Mouse (Mus musculus) neural tube, embryonic 10.5 days (tissue): ENCODE data around the gene Mark1.

Source experiments
- DNase-seq: peaks from one replicate; pipeline ENCODE4 v3.0.0-alpha.2; 2017; ENCODE audit warnings: low spot score; ENCODE audit errors: extremely low spot score

Gene Mark1

DNA sequence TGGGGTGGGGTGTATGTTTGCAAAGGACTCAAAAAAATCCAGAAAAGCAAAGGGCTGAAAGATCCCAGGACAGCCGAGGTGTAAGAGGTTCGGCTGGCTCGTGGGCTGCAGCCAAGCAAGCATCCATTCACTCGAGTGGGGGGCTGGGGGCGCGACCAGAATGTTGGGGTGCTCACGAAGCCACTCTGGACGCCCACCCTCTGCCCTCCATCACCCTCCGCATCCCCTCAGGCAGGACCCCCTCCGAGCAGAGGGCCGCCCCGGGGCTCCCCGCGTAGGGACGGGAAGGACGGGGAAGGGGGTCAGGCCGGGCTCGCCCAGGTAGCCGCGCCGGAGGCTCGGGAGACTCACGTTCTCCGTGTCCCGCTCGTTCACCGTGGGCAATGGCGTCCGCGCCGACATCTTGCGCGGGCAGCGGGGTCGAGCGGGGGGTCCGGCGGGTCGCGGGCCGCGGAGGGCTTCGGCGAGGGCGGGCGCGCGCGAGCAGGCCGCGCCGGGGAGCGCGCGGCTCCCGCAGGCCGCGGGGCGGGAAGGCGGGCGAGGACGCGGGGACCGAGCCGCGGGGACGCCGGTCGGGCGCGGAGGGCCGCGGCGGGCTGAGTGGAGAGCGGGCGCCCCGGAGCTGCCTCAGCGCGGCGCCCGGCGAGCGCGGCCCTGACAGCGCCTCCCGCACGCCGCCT is at the start of gene Mark1:
Gene Mark1, minus strand, starts transcription at position 500 of the 680 bp plus-strand sequence.
- peak; percentile 70 for DNase-seq

DNA sequence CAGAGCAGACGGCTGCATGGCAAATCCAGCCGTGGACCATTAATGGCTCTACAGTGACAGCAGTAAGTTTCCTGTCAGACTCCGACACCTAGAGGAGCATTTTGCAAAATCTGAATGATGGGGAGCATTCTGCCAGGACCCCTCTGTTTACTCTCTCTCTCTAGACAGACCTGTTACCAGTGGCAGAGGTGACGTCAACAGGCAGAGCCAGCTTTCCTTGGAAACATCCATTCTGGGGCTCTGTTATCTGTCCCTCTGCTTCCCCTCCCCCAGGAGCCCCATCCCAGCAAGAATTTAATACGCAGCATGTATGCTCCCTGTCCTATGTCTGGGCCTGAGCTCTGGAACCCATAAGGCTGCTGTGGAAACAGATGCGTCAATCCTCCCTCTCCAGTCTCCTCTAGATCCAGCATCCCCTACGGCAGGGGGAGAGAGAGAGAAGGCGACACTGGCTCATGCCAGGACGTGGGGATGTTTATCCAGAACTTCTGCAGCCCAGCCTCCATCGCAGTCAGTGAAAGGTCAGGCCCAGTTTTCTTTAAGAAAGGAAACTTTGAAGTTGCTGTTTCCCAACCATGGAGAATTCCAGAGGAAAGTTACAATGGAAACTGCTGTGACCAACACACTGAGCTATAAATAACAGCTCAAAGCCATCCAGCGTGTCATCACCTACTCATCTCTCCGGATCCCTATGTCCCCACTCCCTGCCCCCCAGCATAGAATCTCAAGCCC is 48.3 kb upstream of the Mark1 start:
- no peak for DNase-seq

DNA sequence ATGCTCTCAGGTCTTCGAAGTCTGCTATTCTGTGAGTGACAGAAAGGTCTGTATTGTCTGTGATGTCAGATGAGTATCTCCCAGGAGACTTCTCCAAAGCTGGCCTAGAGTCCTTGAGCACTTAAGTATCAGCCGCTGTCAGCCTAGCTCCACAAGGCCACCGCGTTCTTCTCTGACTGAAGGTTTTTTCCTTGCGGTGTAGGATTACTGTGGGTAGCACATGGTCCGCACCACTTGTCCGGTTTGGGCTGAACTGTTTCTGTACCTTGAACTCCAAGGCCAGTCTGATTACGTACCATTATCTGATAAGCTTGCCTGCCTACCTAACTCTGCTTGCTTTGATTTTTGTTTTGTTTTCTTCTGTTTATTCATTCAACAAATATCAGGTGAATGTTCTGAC is 47.1 kb upstream of the Mark1 start:
- no peak for DNase-seq

DNA sequence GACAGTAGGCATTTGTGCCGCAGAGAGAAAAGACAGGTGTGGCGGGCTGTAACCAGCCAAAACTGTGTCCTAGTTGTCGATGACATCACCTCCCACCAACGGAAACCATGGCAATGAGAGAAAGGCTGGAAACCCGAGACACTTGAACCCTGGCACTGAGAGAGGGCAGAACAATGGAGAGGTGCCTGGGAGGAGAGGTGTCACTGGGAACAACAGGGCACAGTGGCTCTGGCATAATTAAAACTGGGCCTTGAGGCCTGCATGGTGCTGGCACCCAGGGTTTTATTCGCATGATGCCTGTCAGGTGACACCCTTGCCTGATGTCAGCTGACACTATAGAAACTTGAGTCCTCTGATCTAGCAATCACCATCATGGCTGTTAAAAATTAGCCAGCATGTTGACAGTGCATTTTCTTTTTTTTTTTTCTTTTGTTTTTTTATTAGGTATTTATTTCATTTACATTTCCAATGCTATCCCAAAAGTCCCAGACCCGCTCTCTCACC is 38.9 kb upstream of the Mark1 start:
- DNase-seq, result no peak

DNA sequence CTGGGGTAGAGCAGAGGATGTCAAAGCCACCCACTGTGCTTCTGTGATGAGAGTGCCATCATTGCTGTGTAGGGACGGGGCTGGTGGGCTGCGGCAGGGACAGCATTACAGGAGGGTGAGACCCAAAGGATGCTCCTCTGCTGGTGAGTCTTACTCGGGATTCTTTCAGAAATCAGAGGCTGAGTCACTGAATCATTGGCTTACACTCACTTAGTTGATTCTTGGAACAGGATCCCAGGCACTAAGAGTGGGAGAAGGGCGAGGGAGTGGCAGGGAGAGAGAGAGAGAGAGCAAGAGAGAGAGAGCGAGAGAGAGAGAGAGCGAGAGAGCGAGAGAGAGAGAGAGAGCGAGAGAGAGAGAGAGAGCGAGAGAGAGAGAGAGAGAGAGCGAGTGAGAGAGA is 31.2 kb upstream of the Mark1 start:
- DNase-seq, result no peak

DNA sequence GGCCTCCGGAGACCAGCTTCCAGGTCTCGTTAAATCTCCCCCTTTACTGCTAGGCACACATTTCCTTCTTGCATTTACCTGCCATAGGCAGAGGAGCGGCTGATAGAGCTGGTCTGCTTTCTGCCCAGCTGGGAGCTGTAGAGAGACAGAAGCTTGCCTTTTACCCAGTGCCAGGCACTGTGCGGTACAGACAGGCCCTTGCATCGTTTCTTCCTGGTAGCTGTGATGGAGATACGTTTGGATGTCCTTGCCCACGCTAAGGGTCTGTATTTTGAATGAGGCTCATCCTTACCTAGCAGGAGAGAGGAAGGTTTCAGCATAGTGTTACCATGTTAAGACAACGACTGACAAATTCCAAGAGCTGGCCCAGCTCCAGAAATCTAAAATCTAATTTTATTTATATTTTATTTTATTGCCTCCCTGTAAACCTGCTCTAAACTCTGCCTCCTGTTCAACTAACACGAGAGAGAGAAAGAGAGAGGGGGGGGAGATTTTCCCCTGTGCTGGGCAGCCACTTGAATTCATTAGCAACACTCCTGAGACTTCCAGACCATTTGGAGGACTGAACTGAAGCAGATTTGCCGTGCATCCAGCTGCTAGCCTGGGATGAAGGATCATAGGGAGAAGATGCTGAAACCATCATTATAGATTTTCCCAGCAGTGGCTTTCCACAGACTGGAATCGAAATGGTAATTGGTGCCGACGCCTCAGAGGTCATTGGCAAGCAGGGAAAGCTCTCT is 21.2 kb upstream of the Mark1 start:
- no peak for DNase-seq

DNA sequence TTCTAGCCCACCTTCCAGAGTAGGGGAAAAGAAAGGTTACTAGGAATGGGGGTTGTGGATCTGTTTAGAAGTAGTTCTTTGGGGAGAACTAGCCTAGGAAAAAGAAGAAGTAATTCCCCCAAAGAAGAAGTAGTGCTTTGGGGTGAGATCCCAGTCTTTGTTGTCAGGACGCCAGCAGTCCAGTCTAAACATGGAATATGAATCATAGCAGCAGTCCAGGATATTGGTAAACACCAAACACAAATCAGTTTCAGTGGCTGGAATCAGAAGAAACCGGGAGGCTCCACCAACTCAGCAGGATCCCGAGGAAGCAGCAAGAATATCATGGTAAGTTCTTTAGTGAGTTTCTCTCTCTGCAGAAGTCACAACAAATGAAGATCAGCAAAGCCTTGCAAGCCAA is 13.2 kb upstream of the Mark1 start:
- no peak for DNase-seq

DNA sequence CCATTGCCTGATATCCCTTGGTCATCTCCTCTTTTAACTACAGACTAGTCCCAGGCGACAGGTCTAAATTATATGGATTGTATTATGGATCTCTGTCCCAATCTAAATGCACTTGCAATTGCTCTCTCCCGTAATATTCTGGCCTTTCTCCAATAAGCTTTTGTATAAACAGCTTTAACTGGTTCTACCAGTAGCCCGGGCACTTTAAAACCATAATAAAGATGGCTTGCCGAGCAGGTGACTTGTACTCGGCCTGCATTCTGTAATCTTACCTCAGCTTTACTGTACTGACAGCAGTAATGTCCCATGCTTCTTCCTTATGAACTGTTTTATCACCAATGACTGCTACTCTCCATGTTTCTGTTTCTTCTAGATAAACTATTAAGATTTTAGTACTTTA is 7.7 kb upstream of the Mark1 start:
- DNase-seq, result no peak

DNA sequence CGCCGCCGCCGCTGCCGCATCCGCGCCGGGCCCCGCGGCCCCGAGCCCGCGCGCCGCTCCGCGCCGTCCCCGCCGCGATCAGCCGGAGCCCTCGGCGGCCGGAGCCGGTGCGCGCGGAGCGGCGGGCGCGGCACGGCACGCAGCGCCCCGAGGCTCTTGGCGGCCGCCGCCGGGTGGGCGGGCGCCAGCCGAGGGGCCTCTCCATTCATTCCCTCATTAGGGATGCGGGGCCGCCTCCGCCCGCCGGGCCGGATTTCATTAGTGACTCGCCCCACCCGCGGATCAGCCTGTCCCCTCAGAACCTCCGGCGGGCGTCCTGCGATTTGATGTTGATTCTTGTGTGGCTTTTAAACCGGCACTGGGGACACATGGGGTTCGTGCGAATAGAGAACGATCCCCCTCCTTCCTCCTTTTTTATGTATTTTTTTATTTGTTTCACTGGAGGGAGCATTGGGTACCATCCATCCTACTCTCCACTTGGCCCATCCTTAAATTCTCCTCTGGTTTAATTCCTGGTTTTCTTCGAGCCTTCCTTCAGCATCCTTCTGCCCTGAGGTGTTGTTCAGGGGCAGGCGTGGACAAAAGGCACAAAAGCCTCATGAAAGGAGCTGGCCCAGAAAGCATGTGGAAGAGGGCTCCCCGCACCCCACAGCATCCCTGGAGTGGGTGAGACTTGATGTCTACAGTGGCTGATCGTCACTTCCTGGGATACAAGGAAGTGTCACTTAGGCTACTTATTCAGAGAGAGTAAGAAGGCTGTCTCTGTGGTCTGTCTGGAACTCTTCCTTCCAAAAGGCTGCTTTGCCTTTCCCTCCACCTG is 620 bp upstream of the Mark1 start:
- peak; percentile 70 for DNase-seq

DNA sequence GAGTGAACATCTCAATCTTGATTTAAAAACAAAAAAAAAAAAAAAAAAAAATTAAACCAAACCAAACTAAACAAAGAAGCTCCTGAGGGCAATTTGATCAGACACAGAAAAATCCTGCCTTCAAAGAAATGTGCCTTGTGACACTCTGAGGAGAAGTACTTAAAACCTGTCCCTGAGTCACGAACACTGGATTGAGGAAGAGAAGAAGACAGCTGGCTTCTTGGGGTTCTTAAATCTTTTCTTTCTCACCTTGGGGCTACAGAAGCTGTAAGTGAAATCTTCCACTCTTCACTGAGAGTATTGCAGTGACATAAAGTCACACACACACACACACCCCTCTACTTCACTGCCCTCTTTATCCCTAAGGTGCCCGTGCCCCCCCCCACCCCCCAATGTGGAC is 739 bp downstream of the Mark1 start:
- DNase-seq, result no peak

DNA sequence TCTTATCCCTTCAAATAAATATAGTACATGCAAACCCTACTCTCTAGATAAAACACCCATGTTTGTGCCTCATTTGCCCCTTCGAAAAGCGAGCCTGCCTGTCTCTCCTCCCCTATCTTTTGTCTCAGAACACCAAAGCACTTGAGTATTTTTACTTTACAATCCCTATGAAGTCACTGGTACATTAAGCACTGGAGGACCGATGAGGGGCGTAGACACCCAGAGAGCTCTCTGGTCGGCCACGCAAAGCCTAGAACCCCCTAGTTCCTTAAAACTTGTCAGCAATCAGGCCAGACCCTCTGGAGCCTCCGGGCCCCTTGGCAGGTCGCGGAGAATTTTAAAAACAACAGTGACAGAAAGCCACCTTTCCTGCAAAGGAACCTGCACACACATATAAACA is 1.2 kb downstream of the Mark1 start:
- DNase-seq, result no peak

DNA sequence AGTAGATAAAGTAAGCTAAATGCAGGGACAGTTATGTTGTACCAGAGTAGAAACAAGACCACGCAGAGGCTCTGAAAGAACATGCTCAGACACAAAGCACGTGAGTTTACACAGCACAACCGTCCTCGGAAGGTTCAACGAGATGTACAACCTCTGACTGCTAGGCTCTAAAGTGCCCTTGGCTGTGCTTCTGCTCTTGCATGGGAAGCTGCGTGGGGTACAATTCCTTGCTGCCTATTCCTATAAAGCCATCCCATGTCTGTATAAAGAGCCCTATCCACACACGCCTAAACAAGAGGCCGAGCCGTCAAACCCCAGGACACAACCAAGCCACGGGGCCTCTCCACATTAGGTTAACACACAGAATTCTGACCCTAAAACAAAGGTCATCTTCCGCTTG is 1.9 kb downstream of the Mark1 start:
- DNase-seq, result no peak

DNA sequence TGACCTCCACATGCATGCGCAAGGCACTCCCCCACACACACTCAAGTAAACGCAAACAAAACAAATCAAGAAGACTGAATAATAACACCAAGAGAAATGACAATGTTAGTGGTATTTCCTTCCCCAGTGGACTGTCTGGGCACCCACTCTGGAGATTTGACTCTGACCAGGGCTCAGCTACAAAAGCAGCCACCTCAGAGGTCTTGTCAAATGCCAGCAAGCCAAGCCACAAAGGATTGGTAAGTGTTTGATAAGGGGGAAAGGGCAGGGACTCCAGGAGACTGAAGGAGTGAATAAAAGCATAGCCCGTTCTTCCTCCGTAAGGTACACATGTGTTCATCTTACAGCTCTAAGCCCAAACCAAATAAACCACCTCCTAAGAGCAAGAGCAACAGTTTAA is 4.0 kb downstream of the Mark1 start:
- no peak for DNase-seq

DNA sequence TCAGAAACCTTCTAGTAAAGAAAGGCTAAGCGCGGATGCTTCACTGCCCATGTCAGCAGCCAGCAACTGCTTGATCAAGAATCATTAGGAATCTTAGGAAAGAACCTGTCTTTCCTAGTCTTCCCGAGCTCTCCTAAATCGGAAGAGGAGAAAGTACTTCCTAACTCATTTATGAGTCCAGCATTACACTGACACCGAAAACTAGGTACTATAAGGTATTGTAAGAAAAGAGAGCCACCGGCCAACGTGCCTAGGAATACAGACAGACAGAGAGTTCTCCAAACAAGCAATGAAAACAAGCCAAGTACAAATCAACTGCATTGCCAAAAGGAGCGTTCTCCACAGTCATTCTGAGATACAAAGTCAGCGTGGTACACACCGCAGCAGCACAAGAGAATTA is 8.2 kb downstream of the Mark1 start:
- no peak for DNase-seq

DNA sequence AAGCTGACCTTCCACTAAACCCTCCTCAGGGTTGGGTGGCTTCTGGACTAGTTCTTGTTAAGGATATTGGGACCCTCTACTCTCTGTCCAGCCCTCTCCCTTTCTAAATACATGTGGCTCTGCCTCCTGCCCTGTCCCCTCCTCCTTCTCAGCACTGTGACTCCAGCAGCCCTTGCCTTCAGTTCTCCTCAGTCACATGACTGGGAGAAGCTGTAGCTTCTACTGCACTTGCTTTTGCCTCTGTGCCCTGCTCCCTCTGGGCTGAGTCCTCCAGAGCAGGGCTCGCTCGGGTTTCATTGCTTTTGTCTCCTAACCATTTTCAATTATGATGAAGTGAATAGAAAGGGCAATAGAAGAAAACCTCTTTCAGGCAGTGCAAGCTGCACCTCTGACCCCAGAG is 12.6 kb downstream of the Mark1 start:
- DNase-seq, result no peak

DNA sequence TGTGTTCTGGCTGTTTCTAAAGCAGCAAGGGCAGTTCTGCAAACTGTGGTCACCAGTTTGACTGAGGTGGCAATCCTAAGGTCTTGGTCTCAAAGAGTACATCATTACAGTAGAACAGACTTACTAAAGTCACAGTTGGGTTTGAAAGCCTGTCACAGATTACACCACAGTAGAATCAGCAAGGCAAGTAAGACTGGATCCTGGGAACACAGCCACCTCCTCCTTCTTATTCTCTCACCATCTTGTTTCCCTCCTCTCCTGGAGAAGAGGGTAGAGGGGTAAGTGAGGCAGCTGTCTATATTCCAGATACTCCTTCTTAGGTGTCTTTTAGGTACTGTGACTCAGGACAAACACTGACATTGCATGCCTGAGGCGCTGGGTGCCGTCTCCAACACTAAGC is 14.6 kb downstream of the Mark1 start:
- DNase-seq, result no peak

DNA sequence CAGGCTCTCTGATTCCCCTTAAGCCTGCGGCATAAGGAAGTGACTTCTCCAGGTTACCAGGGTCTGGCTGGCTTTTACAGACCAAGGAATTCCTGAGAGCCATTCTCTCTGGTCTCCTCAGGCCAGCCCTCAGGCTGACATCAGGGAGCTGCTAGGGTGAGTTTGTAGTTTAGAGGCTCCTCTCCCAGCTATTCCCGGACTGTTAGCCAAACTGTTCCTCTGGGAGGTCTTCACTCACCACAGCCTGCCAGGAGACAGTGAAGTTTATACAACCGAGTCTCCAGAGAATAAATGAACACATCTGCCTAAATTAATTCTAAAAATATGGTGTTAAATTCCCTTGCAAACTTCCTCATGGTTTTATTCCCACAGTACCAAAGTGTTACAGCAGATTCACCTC is 15.6 kb downstream of the Mark1 start:
- DNase-seq, result no peak

DNA sequence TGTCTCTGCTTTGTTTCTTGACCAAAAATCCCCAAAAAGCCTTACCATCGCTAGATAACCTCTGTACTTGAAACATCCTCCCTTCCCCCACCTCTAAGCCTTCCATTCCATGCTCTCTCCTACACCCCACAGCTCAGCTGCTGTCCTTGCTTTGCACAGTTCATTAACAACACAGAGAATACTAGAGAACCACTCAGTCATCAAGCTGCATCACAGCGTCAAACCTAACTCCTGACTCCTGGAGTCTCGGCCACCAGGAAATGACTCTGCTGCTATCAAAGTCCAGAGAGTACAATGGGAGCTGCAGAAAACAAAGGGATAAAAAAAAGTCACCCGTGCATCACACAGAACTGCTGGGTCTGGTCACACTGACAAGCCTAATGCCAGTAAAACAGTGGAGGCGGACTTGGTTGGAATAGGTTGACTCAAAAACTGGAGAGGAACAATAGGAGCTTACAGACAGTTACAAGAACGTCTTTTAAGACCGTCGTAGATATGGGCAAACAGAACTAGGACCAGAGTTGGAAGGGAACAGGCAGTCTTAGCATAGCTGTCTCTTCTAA is 27.1 kb downstream of the Mark1 start:
- no peak for DNase-seq

DNA sequence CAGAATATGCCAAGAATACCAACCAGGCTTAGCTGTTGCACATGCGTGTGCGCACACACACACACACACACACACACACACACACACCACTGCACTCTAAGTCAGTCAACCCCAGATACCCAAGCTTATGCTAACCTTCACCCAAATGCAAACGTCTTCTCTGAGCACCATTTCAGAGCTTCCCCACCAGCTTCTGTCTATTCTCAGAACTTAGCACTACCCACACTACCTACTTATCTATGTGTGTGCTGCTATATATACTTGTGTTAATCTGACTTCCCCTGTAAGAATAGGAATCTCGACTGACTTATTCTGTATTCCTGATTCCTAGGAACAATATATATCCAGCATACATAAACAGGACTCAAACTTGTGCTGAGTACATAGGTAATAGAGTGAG is 30.0 kb downstream of the Mark1 start:
- DNase-seq, result no peak

DNA sequence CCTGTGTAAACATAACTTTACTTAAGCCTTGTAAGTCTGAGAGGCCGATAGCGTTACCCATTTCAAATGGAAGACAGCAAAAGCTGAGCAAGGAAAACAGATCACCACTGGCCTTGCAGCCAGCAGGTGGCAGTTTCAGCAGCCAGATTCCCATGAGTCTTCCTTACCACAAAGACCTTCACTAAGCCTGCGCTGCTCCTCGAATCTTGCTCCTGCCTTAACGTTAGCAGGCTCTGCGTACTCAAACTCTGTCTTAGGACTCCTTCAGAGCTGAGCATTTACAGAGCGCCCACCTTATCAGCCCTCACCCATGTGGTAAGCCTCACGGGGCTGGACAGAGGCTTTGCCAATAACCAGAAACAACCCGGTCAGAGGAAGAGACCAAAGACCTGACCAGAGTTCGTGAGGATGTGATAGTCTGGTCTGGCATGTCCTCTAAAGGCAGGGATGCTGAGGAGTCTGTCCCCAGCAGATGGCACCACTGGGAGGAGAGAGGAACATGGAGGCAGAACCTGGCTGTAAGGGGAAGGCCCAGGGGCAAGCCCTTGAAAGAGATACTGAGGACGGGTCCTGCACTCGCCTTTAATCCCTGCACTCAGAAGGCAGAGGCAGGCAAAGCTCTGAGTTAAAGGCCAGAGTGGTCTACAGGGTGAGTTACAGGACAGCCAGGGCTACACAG is 33.5 kb downstream of the Mark1 start:
- DNase-seq, result peak; percentile 37
